Mouse (Mus musculus): ENCODE data around the gene Zbtb7b. TPM values are rescaled to one million over a fixed set of nuclear protein-coding genes. Genes with fewer than 3 reads are reported as not detected.

Zbtb7b gene
- total RNA-seq, 2 experiments from 2014 or later = 2.1 to 8.9 TPM

- no peak for ATAC-seq (replicated peaks; ENCODE audit: low FRiP score, poor library complexity, severe bottlenecking)
Measured at GRCm38 (mm10) chr3:89391663-89392511, 2.7 kb downstream of the Zbtb7b start.

GRCm38 (mm10) chr3:89390699-89391662, 3.6 kb downstream of the Zbtb7b start:
- ATAC-seq (replicated peaks; ENCODE audit: low FRiP score, poor library complexity, severe bottlenecking) = no peak

GRCm38 (mm10) chr3:89390111-89390515, 4.5 kb downstream of the Zbtb7b start:
- ATAC-seq (replicated peaks; ENCODE audit: low FRiP score, poor library complexity, severe bottlenecking) = no peak

DNA sequence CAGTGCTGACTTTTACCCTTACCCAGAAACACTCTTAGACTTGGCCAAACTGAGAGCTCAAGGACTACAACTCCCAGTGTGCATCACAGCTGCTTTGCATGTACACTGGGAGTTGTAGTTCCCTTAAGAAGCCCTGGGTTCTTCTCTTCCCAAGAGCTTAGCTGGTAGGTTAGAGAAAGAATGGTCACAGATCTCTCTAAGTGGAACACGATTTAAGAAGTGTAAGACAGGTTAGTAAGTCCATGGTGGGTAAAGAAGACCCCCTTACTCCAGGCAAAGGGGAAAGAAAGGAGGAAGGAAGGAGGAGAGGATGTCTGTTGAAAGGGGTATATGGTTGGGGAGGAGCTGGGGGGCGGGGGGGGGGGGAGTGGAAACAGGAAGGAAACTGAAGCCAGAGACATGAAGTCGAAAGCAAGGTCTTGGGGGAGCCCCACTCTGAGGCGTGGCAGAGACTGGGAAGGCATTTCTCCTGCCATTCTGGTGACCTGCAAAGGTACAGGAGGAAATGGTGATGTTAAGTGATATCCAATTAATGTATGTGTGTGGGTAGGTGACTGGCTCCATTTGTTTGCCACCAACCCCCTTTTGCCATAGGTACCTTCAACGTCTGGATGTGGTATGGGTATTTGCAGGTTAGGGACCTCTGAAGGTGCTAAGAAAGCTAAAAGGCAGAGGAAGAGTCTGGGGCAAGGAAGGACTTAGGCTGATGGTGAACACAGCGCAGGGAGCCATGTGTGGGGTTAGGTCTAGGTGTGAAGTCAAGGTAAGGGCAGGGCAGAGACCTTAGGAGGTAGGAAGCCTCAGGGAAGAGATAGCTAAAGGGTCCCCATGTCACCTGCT, 5.5 kb downstream of the Zbtb7b start:
- no peak for ATAC-seq (replicated peaks; ENCODE audit: low FRiP score, poor library complexity, severe bottlenecking)

GRCm38 (mm10) chr3:89388134-89388881, 6.3 kb downstream of the Zbtb7b start:
- ATAC-seq (replicated peaks; ENCODE audit: low FRiP score, poor library complexity, severe bottlenecking) = no peak

- no peak for ATAC-seq (replicated peaks; ENCODE audit: low FRiP score, poor library complexity, severe bottlenecking)
Measured at GRCm38 (mm10) chr3:89387632-89388031, 6.9 kb downstream of the Zbtb7b start.

DNA sequence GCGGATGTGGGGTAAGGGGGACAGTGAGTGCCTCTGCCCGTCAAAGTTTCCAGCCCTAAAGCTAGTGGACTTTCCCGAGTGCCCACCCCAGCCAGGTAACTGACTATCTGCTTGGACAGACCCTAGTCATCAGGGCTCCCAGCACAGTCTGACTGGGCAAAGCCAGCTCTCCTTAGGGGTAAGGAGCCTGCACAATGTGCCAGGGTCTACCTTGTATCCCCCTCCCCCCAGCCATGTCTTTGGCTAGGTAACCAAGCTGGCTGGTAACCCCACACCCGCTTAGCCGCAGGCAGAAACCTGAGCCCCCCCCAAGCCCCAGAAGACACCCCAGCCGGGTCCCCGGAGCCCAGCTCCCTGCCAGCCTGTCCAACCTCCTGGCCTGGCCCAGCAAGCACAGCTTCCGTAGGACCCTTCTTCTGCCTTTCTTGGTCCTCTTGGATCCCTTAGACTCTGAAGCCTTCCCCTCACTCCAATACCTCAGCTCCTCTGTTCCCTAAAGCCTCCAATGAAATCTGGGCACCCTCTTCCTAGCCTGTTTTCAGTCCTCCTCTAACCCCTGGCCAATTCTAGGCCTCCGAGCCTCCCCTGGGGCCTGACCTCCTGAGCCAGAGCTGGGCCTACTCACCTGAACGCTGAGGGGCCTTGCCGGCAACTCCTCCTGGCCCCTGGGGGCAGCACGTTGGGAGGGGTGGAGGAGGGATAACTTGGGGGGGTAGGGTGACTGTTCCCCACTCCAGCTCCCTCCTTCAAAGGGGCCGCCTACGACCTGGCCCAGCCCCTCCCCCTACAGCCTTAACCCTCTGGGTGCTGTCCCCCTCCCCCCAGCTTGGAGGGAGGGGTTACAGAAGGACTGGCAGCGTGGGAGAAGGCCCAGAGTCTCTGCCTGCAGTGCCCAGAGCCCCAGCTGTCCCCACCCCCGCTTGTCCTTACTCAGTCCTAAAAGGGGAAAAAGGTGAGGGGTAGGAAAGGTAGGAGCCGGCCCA, 7.8 kb downstream of the Zbtb7b start:
- ATAC-seq (replicated peaks; ENCODE audit: low FRiP score, poor library complexity, severe bottlenecking) = no peak

GRCm38 (mm10) chr3:89385451-89385850, 9.1 kb downstream of the Zbtb7b start:
- no peak for ATAC-seq (replicated peaks; ENCODE audit: low FRiP score, poor library complexity, severe bottlenecking)

DNA sequence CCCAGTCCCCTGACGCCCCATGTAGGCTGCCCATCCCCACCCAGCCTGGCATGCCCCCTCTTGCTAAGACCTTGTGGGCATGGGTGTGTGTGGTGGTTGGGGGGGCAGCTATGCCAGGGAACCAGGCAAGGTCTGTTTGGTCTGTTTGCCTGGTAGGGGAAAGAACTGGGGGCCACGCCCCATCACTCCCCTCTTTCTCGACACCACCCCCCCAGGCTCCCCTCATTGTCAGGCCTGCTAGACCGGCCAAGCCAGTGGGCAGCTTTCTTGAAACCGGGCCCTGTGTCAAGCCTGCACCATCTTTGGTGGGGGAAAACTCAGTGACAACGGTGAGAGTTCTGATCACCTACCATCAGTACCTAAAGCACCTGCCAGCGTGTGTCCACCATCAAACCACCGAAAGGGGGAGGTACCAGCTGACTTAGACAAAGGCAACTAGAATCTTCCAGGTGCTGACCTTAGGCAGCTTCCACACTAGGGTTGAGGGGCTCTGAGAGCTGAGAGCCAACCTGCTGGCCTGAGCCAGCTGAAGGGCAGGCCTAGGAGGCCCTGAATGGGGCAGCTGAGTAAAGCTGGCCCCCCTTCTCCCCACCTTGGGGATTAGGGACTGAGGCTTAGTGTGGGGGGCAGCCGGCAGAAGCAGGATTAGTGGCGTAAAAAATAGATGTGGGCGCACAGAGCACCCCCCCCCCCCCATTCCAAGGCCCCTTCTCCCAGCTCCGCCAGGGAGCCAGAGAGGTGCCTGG, 10.1 kb downstream of the Zbtb7b start:
- ATAC-seq (replicated peaks; ENCODE audit: low FRiP score, poor library complexity, severe bottlenecking) = no peak

DNA sequence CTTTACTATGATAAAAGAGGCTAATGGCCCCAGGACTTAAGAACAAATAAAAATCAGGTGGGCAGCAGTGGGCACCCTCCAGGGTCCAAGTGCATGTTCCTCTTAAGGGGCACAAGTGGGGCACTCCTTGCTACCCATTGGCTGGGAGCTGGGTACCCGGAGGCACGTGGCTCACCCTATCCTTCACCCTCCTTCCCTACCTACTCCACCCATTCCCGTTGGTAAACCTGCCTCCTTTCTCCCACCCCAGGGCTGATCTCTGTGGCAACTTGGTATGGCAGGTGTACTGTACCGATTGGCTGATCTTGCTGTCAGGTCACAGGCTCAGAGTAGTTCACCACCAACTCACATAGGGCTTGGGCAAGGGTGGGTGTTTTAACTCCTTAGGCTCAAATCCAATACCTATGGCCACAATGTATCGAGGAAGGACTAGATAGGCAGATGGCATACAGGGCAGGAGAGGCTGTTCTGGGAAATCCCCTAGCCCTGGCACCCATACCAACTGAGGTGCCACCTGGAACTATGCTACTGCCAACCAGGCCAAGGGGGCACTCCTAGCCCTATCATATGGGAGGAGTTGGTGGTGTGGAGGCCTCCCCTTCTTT, 10.8 kb downstream of the Zbtb7b start:
- ATAC-seq (replicated peaks; ENCODE audit: low FRiP score, poor library complexity, severe bottlenecking) = no peak

- ATAC-seq (replicated peaks; ENCODE audit: low FRiP score, poor library complexity, severe bottlenecking) = no peak
Measured at GRCm38 (mm10) chr3:89382950-89383349, 11.6 kb downstream of the Zbtb7b start.

GRCm38 (mm10) chr3:89382033-89382882, 12.3 kb downstream of the Zbtb7b start:
- ATAC-seq (replicated peaks; ENCODE audit: low FRiP score, poor library complexity, severe bottlenecking) = no peak

DNA sequence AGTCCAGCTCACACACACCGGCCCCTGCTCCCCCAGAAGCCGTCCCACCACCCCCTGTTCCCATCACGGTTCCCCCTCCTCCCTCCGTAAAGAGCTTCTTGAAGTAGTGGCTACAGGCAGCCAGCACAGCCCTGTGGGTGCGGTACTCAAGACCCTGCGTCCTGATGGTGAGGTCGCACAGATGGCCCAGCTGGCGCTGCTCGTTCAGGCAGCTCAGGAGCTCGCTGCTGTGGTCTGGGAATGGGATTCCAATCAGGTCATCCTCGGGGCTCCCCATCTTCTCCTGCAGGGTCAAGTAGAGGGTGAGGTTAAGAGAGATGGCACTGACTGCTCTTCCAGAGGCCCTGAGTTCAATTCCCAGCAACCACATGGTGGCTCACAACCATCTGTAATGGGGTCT, 13.3 kb downstream of the Zbtb7b start:
- no peak for ATAC-seq (replicated peaks; ENCODE audit: low FRiP score, poor library complexity, severe bottlenecking)

DNA sequence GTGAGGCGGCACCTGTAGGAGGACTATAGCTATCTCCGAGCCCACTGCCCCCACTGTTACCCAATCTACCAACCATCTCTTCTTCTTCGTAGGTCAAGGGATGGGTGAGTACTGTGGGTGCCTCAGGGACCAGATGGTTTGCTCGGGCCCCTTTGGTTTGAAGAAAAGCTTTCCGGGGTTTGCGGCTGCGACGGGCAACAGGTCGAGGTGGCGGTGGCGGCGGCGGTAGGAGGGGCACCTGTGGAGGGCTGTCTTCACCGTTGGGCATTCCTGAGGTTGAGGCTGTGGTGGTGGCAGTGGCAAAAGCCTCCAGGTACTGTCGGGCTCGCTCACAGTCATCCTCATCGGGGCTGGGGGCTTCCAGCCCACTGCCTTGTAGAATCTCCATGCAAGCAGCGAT, 13.9 kb downstream of the Zbtb7b start:
- no peak for ATAC-seq (replicated peaks; ENCODE audit: low FRiP score, poor library complexity, severe bottlenecking)

- ATAC-seq (replicated peaks; ENCODE audit: low FRiP score, poor library complexity, severe bottlenecking) = no peak
Measured at GRCm38 (mm10) chr3:89380291-89380690, 14.3 kb downstream of the Zbtb7b start.
